Mouse (Mus musculus): ENCODE data around the gene Dot1l.

GRCm38 (mm10) chr10:80763502-80763901 lies 8.5 kb downstream of the Dot1l start:
- no peak for TF ChIP-seq CTCF (IDR thresholded peaks at IDR 0.05; ENCODE audit: control insufficient read depth, insufficient read depth, low read length)
- TF ChIP-seq POLR2A (IDR thresholded peaks at IDR 0.05; ENCODE audit: borderline replicate concordance, control insufficient read depth, low read depth, low read length), result no peak

Measured in bone marrow, adult 2 months (tissue).